Mouse (Mus musculus) forebrain, embryonic 13.5 days (tissue): ENCODE measurements at regions not wholly inside any gene's neighbourhood (a gene's known extent, or its start where the extent isn't known, plus 50 kb on each side); places are given as distances from the start of the nearest gene placed in this dataset.

ENCODE experiments used
- ATAC-seq: fragments of 200-750 bp; cut with Nextera tagmentation; 2 replicates; pipeline ENCODE4 v1.8.0; 2017
- H3K27ac ChIP-seq: fragments of 300-500 bp; sonication (generic); 2 replicates; pipeline ENCODE4 v1.5.1; 2015; ENCODE audit warnings: inconsistent platforms, mild to moderate bottlenecking, moderate library complexity
- H3K27me3 ChIP-seq: fragments of 300-500 bp; sonication (generic); 2 replicates; pipeline ENCODE4 v1.6.1; 2015; ENCODE audit warnings: mild to moderate bottlenecking, inconsistent platforms
- H3K36me3 ChIP-seq: fragments of 300-500 bp; sonication (generic); 2 replicates; pipeline ENCODE4 v1.6.1; 2015; ENCODE audit warnings: mild to moderate bottlenecking, inconsistent platforms; ENCODE audit not compliant: poor library complexity, severe bottlenecking
- H3K4me1 ChIP-seq: fragments of 300-500 bp; sonication (generic); 2 replicates; pipeline ENCODE4 v1.6.1; 2015; ENCODE audit warnings: inconsistent platforms
- H3K4me2 ChIP-seq: fragments of 300-500 bp; sonication (generic); 2 replicates; pipeline ENCODE4 v1.6.1; 2015; ENCODE audit warnings: inconsistent platforms, mild to moderate bottlenecking, moderate library complexity
- H3K4me3 ChIP-seq: fragments of 300-500 bp; sonication (generic); 2 replicates; pipeline ENCODE4 v1.5.1; 2015; ENCODE audit warnings: mild to moderate bottlenecking, inconsistent platforms
- H3K9ac ChIP-seq: fragments of 300-500 bp; sonication (generic); 2 replicates; pipeline ENCODE4 v1.6.1; 2015; ENCODE audit warnings: mild to moderate bottlenecking, inconsistent platforms
- H3K9me3 ChIP-seq: fragments of 300-500 bp; sonication (generic); replicated peaks from 2 replicates; pipeline ENCODE4 v1.6.1; 2016; ENCODE audit warnings: inconsistent platforms
- WGBS: fragments of 180-500 bp; shearing (Covaris S2); methylation state at CpG from one replicate; pipeline ENCODE4 v1.1.7; 2015; 5-methylcytosine and 5-hydroxymethylcytosine counted together

- WGBS = 54% methylated on average over 5 of the region's 5 CpGs
- ATAC-seq = no peak
- no peaks in the 10 kb centered on the region for H3K36me3 ChIP-seq
- H3K27me3 ChIP-seq = no peaks in the 10 kb centered on the region
- H3K9ac ChIP-seq = no peak overlapping the region
- no peak overlapping the region for H3K4me2 ChIP-seq
- no peaks in the 10 kb centered on the region for H3K9me3 ChIP-seq
- H3K4me3 ChIP-seq = no peak overlapping the region
- H3K27ac ChIP-seq = no peak overlapping the region
- no peaks in the 10 kb centered on the region for H3K4me1 ChIP-seq
Measured at GRCm38 (mm10) chr15:49812885-49813284, 4071.8 kb upstream of the Gm7489 start.

- WGBS = 82% methylated on average over 1 of the region's 1 CpGs
Measured at GRCm38 (mm10) chr15:49860331-49860730, 4024.4 kb upstream of the Gm7489 start.

GRCm38 (mm10) chr15:49874555-49874954, 4010.2 kb upstream of the Gm7489 start:
- Histone ChIP-seq H3K9ac (no peak overlapping the region), H3K4me2 (no peak overlapping the region), H3K9me3 (no peaks in the 10 kb centered on the region), H3K4me3 (no peak overlapping the region), H3K27ac (no peak overlapping the region), H3K4me1 (peaks cover 6% of the 10 kb centered on the region; the same call in 1 of the 2 replicates), H3K36me3 (no peaks in the 10 kb centered on the region), H3K27me3 (no peaks in the 10 kb centered on the region)
- 21% methylated on average over 4 of the region's 4 CpGs for WGBS
- peak; percentile 50; the same call in 1 of the 2 replicates for ATAC-seq

More at GRCm38 (mm10) chr15:49860331-49860730, 4024.4 kb upstream of the Gm7489 start:
- H3K4me2 ChIP-seq = no peak overlapping the region
- ATAC-seq = no peak
- H3K9me3 ChIP-seq = no peaks in the 10 kb centered on the region
- no peak overlapping the region for H3K9ac ChIP-seq
- H3K4me3 ChIP-seq = no peak overlapping the region
- H3K36me3 ChIP-seq = no peaks in the 10 kb centered on the region
- H3K27ac ChIP-seq = no peak overlapping the region
- H3K27me3 ChIP-seq = no peaks in the 10 kb centered on the region
- H3K4me1 ChIP-seq = no peaks in the 10 kb centered on the region

GRCm38 (mm10) chr15:49885947-49886346, 3998.8 kb upstream of the Gm7489 start:
- Histone ChIP-seq H3K9ac (no peak overlapping the region), H3K4me3 (no peak overlapping the region), H3K4me1 (no peaks in the 10 kb centered on the region), H3K9me3 (no peaks in the 10 kb centered on the region), H3K4me2 (no peak overlapping the region), H3K27me3 (no peaks in the 10 kb centered on the region), H3K36me3 (no peaks in the 10 kb centered on the region), H3K27ac (no peak overlapping the region)
- peak; percentile 30; the same call in 1 of the 2 replicates for ATAC-seq

- no peaks in the 10 kb centered on the region for H3K4me1 ChIP-seq
- H3K4me3 ChIP-seq = no peak overlapping the region
- WGBS = 67% methylated on average over 4 of the region's 4 CpGs
- no peak overlapping the region for H3K27ac ChIP-seq
- H3K36me3 ChIP-seq = no peaks in the 10 kb centered on the region
- H3K27me3 ChIP-seq = no peaks in the 10 kb centered on the region
- H3K9me3 ChIP-seq = no peaks in the 10 kb centered on the region
- H3K4me2 ChIP-seq = no peak overlapping the region
- no peak for ATAC-seq
- H3K9ac ChIP-seq = no peak overlapping the region
Measured at GRCm38 (mm10) chr15:49896045-49896444, 3988.7 kb upstream of the Gm7489 start.

GRCm38 (mm10) chr15:49898783-49899182, 3985.9 kb upstream of the Gm7489 start:
- no peaks in the 10 kb centered on the region for H3K36me3 ChIP-seq
- no peak overlapping the region for H3K4me3 ChIP-seq
- no peak for ATAC-seq
- no peaks in the 10 kb centered on the region for H3K4me1 ChIP-seq
- no peak overlapping the region for H3K27ac ChIP-seq
- H3K9me3 ChIP-seq = no peaks in the 10 kb centered on the region
- no peak overlapping the region for H3K9ac ChIP-seq
- WGBS = 83% methylated on average over 3 of the region's 3 CpGs
- H3K27me3 ChIP-seq = no peaks in the 10 kb centered on the region
- H3K4me2 ChIP-seq = no peak overlapping the region

- H3K4me2 ChIP-seq = no peak overlapping the region
- no peak for ATAC-seq
- no peak overlapping the region for H3K4me3 ChIP-seq
- H3K4me1 ChIP-seq = no peaks in the 10 kb centered on the region
- no peaks in the 10 kb centered on the region for H3K36me3 ChIP-seq
- H3K9ac ChIP-seq = no peak overlapping the region
- H3K9me3 ChIP-seq = no peaks in the 10 kb centered on the region
- H3K27ac ChIP-seq = no peak overlapping the region
- WGBS = 92% methylated on average over 2 of the region's 2 CpGs
- H3K27me3 ChIP-seq = no peaks in the 10 kb centered on the region
Measured at GRCm38 (mm10) chr15:49899782-49900181, 3984.9 kb upstream of the Gm7489 start.
